Mouse (Mus musculus) brain, embryonic 14.5 days (tissue): ENCODE data around the gene V1ra8.

Source experiments
- CTCF ChIP-seq: fragments of 200-500 bp; IDR thresholded peaks from 2 replicates; pipeline ENCODE4 v1.5.1; 2012; ENCODE audit warnings: inconsistent platforms, mild to moderate bottlenecking, moderate library complexity, borderline replicate concordance; ENCODE audit not compliant: insufficient read depth, insufficient read length; ENCODE audit errors: extremely low read depth
- POLR2A ChIP-seq: fragments of 200-500 bp; IDR thresholded peaks from 2 replicates; pipeline ENCODE4 v1.6.1; 2012; ENCODE audit warnings: mild to moderate bottlenecking, inconsistent platforms, borderline replicate concordance; ENCODE audit not compliant: poor library complexity, insufficient read depth, insufficient read length, severe bottlenecking; ENCODE audit errors: extremely low read depth

- TF ChIP-seq CTCF = no peak
- TF ChIP-seq POLR2A = no peak
Observed at GRCm38 (mm10) chr6:90174508-90174907, 28.1 kb upstream of the V1ra8 start, which contains the start of gene Vmn1r52.
